Mouse (Mus musculus): ENCODE results near the gene Ptpn9.
"Not testable (repeated sequence)": the region's sequence is repeated elsewhere in the genome, so short reads cannot be mapped to it uniquely, and the experiment has no call there.

The Ptpn9 gene

DNA sequence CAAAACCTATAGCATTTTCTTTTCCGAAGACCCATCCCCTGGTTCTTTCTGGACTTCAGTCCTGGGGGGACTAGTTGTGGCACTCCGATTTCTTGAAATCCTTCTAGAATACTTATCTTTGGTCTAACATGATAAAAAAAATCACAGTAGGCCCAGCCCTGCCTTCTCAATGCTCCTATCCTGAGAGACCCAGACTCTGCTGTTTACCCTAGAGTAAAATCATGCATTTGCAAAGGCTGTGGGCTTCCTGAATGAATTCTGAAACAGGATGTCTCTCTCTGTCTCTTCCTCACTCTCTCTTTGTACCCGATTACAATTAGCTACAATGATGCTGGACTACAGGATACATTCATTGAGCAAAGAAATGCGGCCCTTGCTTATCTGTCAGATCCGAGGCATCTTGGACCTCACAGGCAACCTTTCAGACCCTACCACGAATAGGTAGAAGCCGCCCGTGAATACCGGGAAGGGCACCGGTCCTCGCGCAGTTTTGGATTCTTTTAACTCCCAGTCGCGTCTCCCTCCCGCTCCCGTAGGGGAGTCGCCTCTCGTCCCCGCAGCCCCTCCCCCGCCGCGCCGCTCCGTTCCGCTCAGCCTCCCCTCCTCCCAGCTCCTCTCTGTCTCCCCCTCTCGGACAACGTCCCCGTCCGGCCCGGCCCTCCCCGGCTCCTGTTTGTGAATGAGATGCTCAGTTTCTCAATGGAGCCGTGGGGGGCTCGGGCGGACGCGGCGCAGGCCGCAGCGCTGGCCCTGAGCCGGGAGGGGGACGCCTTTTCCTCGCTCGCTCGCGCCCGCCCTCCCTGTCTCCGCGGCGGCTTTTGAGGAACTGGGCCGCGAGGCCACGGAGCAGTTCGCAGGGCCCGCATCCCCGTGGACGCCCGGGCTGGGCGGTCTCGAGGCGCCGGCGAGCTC, at the start of gene Ptpn9:
TSS of gene Ptpn9 (plus strand) at position 638 of the 912 bp plus-strand sequence.
- DNase-seq (ENCODE audit: low read depth, low spot score) = peak; percentile 83

DNA sequence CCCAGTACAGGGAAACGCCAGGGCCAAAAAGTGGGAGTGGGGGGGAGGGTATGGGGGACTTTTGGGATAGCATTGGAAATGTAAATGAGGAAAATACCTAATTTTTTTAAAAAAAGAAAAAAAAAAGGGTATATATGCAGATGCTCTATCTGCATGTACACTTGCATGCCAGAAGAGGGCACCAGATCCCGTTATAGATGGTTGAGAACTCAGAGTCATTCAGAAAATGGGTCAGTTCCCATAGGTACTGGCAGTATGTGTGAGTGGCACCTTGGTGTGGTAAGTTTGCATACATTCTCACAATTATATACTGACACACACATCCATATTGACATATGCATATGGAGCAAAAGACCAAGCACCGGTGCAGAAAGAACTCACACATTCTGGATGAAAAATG, 47.2 kb upstream of the Ptpn9 start:
- peak; percentile 82 for DNase-seq (ENCODE audit: low read depth, low spot score)

DNA sequence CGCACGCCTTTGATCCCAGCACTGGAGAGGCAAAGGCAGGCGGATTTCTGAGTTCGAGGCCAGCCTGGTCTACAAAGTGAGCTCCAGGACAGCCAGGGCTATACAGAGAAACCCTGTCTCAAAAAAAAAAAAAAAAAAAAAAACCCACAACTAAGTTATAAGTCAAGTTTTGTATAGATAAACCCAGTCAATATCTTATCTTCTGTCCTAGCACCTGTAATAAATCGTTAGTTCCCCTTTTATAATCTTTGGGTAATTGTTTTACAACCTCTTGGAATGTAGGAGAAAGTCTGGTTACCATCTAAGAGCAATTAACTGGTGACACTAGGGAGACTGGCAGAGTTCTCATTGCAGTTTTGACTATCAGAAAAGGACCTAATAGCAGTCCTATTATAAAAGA, 46.0 kb upstream of the Ptpn9 start:
- DNase-seq (ENCODE audit: low read depth, low spot score) = not testable (repeated sequence)

DNA sequence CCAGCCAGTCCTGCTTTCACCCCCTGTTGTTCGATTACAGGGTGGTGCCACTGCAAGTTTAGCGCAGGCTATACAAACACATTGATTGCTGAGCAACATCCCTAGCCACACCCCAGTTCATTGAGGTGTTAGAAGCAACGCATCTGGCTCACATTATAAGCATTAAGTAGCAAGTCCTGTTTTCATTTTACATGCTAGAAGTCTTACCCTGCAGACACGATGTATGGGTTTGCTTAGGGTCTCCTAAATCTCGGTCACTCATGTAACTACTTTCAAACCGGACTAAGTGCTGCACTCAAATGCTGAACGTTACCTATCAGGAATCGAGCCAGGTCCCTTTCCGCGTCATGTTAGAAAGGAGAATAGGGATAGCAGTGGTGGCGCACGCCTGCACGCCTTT, 45.0 kb upstream of the Ptpn9 start:
- DNase-seq (ENCODE audit: low read depth, low spot score) = peak; percentile 38

DNA sequence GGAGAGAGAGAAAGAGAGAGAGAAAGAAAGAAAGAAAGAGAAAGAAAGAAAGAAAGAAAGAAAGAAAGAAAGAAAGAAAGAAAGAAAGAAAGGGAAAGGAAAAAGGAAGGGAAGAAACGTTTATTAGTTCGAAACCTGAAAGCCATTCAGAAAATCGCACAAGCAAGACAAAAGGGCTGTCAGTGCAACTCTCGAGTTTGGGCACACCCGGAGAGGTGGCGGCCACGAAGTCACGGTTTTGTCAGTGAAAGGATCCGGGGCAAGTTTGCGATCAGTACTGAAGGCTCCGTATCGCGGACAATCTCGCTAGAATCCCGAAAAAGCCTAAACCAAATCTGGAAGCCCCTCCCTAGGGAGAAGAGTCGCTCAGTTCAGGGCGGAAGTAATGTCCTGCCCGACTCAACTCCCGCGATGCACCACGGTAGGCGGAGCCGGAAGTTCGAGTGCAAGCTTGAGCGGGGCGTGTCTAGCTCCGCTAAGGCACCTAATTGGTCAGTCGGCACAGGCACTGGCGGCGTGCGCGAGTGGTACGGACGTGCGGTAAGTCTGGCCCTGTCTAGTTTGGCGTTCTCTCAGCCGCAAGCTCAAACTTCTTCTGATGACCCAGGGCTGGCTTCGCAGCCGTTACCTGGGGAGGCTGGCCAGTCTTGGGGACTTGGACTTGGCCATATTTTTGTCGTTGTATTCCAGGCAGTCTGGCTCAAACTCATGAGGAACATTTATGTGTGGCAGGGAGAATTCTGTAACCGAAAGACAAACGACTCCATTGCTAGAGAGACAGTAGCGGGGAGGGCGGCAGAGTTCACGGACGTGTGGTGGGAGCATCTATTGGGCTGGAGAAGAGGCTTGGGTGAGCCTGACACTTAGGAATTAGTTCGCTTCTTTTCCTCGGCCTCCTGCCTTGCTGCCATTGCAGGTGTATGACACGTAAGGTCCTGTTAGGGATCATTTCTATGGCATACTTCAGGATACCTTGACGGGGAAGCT, 44.0 kb upstream of the Ptpn9 start, which contains the start of gene Snupn:
TSS of gene Snupn (plus strand) at position 465 of the 987 bp plus-strand sequence.
- peak; percentile 99 for DNase-seq (ENCODE audit: low read depth, low spot score)

DNA sequence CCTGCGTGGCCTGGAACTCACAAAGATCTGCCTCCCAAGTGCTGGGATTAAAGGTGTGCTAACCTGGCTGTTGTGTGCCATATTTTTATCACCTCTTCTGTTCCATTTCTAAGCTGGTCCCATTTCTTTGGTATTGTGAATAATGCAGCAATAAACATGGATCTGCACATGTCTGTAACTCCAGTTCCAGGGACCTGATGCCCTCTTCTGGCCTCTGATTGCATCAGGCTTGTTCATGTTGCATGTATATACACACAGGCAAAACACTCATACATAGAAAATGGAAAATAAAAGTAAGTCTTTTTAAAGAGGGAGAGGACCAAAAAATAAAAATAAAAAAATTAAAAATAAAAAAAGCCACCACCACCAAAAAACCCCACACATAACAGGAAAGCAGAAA, 41.2 kb upstream of the Ptpn9 start:
- no peak for DNase-seq (ENCODE audit: low read depth, low spot score)

DNA sequence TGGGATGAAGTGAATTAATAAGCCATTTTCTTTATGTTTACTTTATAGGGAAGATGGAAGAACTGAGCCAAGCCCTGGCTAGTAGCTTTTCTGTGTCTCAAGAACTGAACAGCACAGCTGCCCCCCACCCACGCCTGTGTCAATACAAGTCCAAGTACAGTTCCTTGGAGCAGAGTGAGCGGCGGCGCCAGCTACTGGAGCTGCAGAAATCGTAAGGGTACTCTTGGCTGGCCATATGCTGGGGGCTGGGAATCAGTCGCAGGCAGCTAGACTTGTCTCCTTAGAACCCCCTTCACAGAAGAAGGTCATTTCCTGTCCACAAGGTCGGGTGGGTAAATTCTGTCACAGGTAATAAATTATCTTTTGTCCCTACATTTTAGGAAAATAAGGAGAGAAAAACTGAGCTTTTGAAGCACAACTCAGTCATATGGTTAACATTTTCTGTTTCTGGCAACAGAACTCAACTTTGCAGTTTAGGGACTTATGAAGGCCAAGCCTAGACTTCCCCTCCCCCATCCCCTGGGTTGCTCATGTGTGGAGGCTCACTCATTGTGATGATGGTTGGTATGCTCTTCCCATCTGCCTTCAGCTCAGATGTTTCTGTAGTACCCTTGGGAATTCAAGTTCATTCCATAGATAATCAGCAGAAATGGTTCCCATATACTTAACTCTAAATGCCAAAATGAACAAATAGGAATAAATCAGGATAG, 37.6 kb upstream of the Ptpn9 start:
- no peak for DNase-seq (ENCODE audit: low read depth, low spot score)

DNA sequence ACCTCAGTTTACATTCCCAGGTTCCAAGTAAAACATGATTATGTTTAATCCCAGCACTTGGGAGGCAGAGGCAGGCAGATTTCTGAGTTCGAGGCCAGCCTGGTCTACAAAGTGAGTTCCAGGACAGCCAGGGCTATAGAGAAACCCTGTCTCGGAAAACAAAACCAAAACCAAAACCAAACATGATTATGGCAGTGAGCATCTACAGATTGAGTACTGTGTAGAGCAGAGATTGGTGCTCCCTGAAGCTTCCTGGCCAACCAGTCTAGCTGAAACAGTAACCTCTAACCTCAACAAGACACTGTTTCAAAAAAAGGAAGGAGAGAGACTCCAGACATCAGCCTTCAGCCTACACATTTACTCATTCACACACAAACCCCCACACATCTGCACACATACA, 36.0 kb upstream of the Ptpn9 start:
- DNase-seq (ENCODE audit: low read depth, low spot score) = peak; percentile 14

DNA sequence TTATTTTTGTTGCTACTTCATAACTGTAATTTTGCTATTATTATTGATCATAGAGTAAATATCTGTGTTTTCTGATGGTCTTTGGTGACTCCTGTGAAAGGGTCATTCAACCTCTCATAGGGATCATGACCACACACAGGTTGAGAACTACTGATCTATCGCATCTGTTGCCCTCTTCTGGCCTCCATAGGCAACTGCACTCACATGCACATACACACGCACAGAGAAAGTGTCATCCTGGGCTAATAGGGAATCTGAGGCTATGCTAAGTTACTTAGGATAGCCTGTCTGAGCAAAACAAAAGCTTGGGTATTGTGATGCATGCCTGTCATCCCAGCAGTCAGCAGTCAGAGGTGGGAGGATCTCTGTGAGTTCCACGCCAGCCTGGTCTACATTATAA, 33.1 kb upstream of the Ptpn9 start:
- DNase-seq (ENCODE audit: low read depth, low spot score) = no peak

DNA sequence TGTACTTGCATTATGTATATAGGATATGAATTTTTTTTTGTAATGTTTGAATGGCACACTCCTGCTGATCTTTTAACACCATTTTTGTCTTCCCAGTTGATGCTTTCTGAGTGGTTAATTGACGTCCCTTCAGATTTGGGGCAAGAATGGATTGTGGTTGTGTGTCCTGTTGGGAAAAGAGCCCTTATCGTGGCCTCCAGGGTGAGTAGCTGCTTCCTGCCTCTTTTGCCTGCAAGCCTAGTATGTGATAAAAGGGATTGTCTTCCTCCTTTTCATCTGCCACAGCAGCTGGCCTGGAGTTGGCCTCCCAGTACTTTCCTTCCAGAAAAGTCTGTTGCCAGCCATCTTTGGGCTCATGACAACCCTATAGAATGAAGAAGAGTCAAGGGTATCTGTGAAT, 24.6 kb upstream of the Ptpn9 start:
- DNase-seq (ENCODE audit: low read depth, low spot score) = no peak

DNA sequence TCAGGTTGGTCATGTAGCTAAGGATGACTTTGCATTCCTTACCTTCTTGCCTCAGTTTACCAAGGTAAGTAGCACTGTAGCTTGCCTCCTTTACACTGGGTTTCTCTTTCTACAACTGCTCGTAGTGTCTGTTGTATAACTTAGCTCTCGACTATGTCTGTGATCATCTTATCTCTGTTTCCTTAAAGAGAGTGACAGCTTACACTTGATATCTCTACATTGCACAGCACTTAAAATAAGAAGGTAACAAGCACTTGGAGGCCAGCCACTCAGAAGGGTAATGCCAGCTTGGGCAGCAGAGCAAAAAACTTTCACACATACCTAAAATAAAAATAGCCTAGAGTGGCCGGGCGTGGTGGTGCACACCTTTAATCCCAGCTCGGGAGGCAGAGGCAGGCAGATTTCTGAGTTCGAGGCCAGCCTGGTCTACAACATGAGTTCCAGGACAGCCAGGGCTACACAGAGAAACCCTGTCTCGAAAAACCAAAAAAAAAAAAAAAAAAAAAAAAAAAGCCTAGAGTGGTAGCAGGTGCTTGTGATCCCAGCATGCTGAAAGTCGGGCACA, 20.7 kb upstream of the Ptpn9 start:
- DNase-seq (ENCODE audit: low read depth, low spot score) = no peak

DNA sequence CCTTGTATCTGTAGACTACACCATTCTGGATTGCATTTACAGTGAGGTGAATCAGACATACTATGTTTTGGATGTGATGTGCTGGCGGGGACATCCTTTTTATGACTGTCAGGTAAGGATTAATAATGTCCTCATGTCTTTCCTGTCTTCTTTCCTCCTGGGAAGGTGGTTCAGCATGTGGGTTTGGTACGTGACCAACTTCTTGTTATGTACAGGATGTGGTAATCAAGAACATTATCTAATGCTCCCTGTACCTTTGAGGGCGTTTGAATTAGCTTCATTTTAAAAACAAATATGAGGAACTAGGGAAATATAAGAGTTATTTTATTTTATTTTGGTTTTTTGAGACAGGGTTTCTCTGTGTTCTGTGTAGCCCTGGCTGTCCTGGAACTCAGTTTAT, 19.5 kb upstream of the Ptpn9 start:
- peak; percentile 22 for DNase-seq (ENCODE audit: low read depth, low spot score)

DNA sequence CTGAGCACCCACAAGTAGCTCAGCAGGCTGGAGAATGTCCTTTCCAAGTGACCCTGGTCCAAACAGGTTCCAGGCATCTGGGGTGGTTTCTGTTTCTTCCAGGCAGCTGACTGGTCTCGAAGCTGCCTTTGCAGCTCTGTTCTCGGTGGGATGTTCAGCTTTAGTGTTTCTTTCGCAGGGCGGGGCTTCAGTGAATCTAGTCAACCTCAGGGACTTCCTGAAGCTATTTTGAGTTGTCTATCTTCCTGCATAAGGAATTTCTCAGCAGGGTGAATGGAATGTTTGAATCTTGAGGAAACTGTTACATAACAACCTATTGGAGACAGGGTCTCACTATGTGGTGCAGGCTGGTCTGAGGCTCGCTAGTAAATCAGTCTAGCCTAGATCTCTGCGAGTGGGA, 14.5 kb upstream of the Ptpn9 start:
- no peak for DNase-seq (ENCODE audit: low read depth, low spot score)

DNA sequence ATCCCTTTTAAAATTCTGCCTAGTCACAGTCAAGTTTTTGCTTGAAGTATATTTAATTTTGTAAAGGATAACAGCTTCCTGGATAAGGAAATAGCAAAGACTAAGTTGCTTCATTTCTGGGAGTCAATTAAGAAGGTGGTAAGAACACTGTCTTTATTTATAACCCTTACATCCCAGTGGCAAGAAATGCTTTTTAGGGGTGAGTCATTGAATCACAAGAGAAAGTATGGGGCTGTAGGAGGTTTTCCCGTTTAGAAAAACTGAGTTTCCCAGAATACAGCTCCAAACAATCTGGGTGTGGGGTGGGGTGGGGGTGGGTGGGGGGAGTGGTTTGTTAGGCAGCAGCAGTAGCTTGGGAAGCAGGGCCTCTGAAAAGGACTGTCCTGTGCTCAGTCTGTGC, 13.2 kb upstream of the Ptpn9 start:
- no peak for DNase-seq (ENCODE audit: low read depth, low spot score)

DNA sequence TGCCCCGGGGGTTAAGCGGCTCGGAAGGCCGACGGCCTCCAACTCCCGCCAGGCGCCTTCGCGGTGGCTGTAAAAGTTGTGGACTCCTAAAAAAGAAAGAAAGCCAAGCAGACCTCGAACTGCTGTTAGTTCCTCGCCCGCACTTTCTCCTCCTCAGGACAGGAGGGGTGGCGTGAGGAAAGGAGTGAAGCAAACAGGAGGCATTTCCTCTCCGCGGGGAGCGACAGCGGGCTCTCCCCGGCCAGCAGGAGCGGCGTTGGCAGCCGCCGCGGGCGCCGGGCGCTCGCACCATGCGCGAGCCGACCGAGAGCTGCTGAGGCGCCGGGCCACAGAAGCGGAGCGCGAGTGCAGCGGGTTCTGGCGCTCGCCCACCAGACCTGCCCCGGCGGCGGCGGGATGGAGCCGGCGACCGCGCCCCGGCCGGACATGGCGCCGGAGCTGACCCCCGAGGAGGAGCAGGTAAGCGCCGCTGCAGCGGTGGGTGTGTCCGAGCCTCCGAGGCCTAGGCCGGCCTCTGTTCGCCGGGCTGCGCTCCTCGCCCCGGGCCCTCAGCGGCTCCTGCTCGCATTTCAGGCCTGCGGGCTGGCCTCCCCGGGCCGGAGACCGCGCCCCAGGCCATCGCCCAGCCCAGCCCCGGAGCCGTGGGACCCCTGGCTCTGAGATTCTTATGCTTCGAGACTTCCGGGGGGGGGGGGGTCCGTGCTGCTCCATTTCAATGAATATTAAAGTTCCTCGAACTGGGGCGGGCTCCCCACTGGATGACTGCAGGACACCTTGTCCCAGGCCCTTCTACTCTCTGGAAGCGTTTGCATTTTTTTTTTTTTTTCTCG, 690 bp downstream of the Ptpn9 start:
- peak; percentile 65 for DNase-seq (ENCODE audit: low read depth, low spot score)

DNA sequence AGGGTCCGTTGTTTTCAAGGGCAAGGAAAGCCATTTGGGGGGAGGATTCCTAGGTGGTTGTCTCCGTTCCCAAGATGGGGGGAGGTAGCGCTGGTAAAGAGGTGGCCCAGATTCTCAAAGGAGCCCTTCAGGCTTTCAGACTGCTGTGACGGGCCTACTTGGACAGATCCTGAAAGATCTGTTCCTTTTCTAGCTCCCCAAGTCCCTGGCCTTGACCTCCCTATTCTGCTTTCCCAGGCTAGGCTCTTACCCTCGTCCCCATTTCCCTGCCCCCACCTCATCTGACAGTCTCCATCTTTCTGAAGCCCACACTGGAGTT, 1.3 kb downstream of the Ptpn9 start:
- peak; percentile 18 for DNase-seq (ENCODE audit: low read depth, low spot score)

DNA sequence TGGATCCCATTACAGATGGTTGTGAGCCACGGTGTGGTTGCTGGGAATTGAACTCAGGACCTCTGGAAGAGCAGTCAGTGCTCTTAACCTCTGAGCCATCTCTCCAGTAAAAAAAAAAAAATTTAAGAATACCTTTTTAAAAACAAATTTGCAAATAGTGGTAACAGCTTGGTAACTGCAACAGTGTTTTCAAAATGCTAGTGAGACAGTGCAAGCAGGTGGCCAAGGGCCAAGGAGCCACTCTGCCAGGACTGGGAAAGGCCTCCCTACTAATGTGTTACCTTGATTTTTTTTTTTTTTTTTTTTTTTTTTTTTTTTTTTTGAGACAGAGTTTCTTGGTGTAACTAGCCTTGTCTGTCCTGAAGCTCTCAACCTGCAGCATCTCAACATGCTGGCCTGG, 2.5 kb downstream of the Ptpn9 start:
- not testable (repeated sequence) for DNase-seq (ENCODE audit: low read depth, low spot score)

DNA sequence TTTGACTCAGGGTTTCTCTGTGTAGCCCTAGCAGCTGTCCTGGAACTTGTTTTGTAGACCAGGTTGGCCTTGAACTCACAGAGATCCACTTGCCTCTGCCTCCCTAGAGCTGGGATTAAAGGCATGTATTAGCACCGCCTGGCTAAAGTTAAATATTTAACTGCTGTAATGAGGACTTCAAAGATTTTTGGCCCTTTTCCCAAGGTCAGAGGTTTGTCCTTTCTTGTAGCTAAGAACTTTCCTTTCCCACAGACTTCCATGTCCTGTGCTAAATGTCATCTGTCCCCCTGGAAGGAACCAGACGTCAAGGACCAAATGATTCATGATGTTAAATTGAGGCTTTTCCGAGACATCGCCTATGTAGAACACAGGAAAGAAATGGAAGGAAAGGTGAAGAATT, 8.3 kb downstream of the Ptpn9 start:
- DNase-seq (ENCODE audit: low read depth, low spot score) = no peak

DNA sequence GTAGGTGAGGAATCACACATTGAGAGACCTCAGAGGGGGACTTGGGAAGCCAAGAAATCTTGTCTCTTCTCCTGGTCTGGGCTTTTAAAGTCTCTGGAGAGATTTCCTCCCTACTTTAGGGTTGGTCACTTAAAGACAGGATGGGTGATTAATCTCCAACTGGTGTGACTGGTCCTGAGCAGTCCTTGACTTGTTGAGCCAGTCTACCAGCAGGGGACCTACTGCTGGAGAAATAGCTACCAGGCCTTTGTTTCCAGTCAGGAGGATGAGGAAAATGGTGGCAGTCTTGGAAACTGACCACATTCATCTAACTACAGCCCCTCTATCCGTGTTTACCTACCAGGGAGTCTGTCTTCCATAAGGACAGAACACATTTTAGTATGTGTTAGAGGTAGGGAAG, 17.7 kb downstream of the Ptpn9 start:
- no peak for DNase-seq (ENCODE audit: low read depth, low spot score)

DNA sequence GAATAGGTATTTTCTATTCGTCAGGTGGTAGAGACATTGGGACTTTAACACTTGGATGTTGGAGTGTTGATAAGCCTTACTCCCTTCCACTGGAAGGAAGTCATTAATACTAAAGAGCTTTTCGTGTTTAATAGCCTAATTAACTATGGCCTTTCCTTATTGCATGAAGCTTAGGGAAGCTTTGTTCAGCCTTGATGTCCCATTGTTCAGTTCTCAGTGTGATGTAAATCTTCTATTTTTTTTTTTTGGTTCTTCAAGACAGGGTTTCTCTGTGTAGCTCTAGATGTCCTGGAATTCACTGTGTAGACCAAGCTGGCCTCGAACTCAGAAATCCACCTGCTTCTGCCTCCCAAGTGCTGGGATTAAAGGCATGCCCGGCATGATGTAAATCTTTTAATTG, 18.2 kb downstream of the Ptpn9 start:
- DNase-seq (ENCODE audit: low read depth, low spot score) = no peak

DNA sequence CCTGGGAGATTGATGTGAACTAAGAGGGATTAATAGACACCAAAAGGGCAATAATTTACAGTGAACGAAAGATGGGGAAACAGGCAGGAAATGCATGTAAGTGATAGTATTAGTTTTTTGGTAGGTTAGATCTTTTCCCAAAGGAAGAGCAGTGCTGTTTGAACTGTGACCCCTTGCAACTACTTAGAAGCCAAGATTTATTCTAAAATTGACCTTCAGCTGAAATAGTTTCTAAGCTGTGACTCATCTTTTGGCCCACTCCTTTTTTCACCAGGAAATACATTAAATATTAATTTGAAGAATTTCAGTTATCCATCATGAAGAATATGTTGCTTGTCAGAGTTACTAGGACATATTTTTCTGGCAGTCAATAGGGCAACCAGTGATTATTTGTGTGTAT, 19.0 kb downstream of the Ptpn9 start:
- no peak for DNase-seq (ENCODE audit: low read depth, low spot score)
